Mouse (Mus musculus): ENCODE results near the gene Armc8.

Armc8 gene

GRCm38 (mm10) chr9:99441647-99442433 lies 126.9 kb downstream of the Armc8 start:
- DNase-seq: no peak

GRCm38 (mm10) chr9:99440941-99441340 lies 127.8 kb downstream of the Armc8 start:
- DNase-seq: no peak

- DNase-seq: no peak
These were observed 129.6 kb downstream of the Armc8 start for GRCm38 (mm10) chr9:99439064-99439463.

- no peak for DNase-seq
These were observed 130.7 kb downstream of the Armc8 start for GRCm38 (mm10) chr9:99437781-99438565.

- DNase-seq: no peak
These were observed 131.5 kb downstream of the Armc8 start, which contains the start of gene Mras for GRCm38 (mm10) chr9:99437031-99437764. TSS of gene Mras (minus strand) at chr9:99437381.

GRCm38 (mm10) chr9:99436182-99437030 lies 132.3 kb downstream of the Armc8 start:
- peak; percentile 76 for DNase-seq

GRCm38 (mm10) chr9:99435619-99436181 lies 133.0 kb downstream of the Armc8 start:
- peak; percentile 73 for DNase-seq

- no peak for DNase-seq
These were observed 133.6 kb downstream of the Armc8 start for GRCm38 (mm10) chr9:99434892-99435618.

- DNase-seq: no peak
These were observed 136.2 kb downstream of the Armc8 start for GRCm38 (mm10) chr9:99432478-99432877.

- DNase-seq: peak; percentile 74
These were observed 136.7 kb downstream of the Armc8 start for GRCm38 (mm10) chr9:99431963-99432362.

- no peak for DNase-seq
These were observed 137.4 kb downstream of the Armc8 start for GRCm38 (mm10) chr9:99431346-99431745.

GRCm38 (mm10) chr9:99430806-99431205 lies 137.9 kb downstream of the Armc8 start:
- no peak for DNase-seq

- DNase-seq: no peak
These were observed 138.9 kb downstream of the Armc8 start for GRCm38 (mm10) chr9:99429845-99430244.

GRCm38 (mm10) chr9:99428601-99429331 lies 139.9 kb downstream of the Armc8 start:
- no peak for DNase-seq

Measured in cerebellum, adult 9-10 months (tissue).